Mouse (Mus musculus) brain, embryonic 14.5 days (tissue): ENCODE results near the gene Fbp2.

Experiments used
- CTCF ChIP-seq: fragments of 200-500 bp; IDR thresholded peaks from 2 replicates; pipeline ENCODE4 v1.5.1; 2012; ENCODE audit warnings: inconsistent platforms, mild to moderate bottlenecking, moderate library complexity, borderline replicate concordance; ENCODE audit not compliant: insufficient read depth, insufficient read length; ENCODE audit errors: extremely low read depth
- POLR2A ChIP-seq: fragments of 200-500 bp; IDR thresholded peaks from 2 replicates; pipeline ENCODE4 v1.6.1; 2012; ENCODE audit warnings: mild to moderate bottlenecking, inconsistent platforms, borderline replicate concordance; ENCODE audit not compliant: poor library complexity, insufficient read depth, insufficient read length, severe bottlenecking; ENCODE audit errors: extremely low read depth

GRCm38 (mm10) chr13:62881336-62881735 is 23.1 kb upstream of the Fbp2 start:
- TF ChIP-seq CTCF (no peak), POLR2A (no peak)
